Mouse (Mus musculus): ENCODE measurements around the gene Fance. TPM values are rescaled to one million over a fixed set of nuclear protein-coding genes. Genes with fewer than 3 reads are reported as not detected.
"Not testable (repeated sequence)": the region's sequence is repeated elsewhere in the genome, so short reads cannot be mapped to it uniquely, and the experiment has no call there.

Fance gene
- polyA plus RNA-seq, 1 experiment from 2014 or later, result 18.5 TPM

- not testable (repeated sequence) for H3K4me3 ChIP-seq (ENCODE audit: low read depth, low read length); DNase-seq (ENCODE audit: low spot score, missing footprints); ATAC-seq (ENCODE audit: low FRiP score); H3K27ac ChIP-seq (ENCODE audit: low read depth, low read length); H3K9me3 ChIP-seq (ENCODE audit: control insufficient read depth, low read length); H3K4me2 ChIP-seq; H3K36me3 ChIP-seq (ENCODE audit: control insufficient read depth, insufficient read depth, low read length); H3K9ac ChIP-seq (ENCODE audit: low read length)
- Histone ChIP-seq H3K4me1 (ENCODE audit: control insufficient read depth, insufficient read depth, low read length) (peaks cover 13% of the 10 kb centered on the region), H3K27me3 (ENCODE audit: control insufficient read depth, insufficient read depth, low read length) (peaks cover 29% of the 10 kb centered on the region)
- WGBS, result 15% methylated on average over 23 of the region's 24 CpGs
Measured at GRCm38 (mm10) chr17:28358576-28359261, 45.4 kb downstream of the Fance start.

DNA sequence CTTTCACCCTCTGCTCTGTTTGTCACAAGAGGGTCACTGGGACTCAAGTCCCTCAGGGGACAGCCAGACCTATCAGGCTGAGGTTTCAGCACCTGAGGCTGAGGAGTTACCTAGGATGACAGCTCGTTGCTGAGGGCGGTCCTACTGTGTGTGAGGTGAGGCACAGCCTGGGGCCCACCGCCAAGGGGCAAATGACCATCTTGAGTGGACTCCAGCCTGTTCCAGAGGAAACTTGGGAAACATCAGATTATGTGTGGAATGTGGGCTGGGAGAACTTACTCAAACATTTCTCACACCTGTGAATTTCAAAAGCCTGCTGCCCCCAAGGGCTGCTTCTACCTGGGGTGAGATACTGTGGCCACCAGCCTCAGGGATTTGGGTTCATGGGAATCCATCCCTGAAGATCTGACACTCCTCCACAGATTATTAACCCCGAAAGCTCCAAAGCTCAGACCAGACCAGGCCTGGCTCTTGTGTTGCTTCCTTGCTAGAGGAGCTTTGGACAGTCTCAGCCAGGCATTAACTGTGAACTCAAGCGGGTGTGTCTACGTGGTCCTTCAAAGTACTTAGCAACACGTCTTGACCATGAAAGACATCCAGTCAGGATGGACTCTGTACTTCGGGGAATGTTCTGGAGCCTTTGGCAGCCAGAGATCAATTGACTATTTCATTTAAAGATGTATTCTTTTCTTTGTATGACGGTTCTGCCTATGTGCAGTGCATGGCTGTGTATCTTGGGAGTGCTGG, 47.4 kb downstream of the Fance start:
- H3K27me3 ChIP-seq (ENCODE audit: control insufficient read depth, insufficient read depth, low read length), result peaks cover 47% of the 10 kb centered on the region
- DNase-seq (ENCODE audit: low spot score, missing footprints), result no peak
- 84% methylated on average over 9 of the region's 9 CpGs for WGBS

DNA sequence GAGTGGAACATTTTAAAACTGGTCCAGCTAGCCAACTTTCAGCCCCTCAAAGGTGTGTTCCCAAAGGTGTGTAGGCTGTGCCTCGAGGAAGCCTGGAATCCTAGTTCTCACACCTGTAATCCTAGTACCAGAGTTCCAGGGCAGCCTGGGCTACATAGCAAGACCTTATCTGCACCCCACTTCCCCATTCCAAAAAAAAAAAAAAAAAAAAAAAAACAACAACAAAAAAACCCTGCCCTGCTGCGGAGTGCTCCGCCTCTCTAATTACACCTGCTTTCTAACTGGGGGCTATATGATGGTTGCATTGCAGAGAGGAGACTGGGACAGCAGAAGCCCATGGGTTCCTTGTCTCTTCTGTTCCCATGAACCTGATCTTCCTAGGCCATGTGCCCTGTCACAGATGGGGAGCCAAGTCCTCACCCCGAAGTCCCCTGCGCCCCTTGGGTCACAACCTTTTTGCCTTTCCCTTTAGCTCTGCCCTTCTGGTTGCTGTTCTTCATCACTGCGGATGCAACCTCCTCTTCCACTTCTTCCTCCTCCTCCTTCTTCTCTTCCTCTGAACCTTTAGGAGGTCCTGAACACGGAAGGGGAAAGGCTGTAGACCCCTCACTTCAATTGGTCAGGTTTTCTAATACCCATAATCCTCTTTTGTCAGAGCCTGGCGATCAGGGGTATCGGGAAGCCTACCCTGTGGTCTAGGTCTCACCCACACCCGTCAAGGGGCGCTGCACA, 48.8 kb downstream of the Fance start:
- peak overlapping the region; percentile 30 for H3K4me3 ChIP-seq (ENCODE audit: low read depth, low read length)
- peak overlapping the region; percentile 64 for H3K4me2 ChIP-seq
- no peaks in the 10 kb centered on the region for H3K9me3 ChIP-seq (ENCODE audit: control insufficient read depth, low read length)
- H3K9ac ChIP-seq (ENCODE audit: low read length), result peak overlapping the region; percentile 54
- no peak for ATAC-seq (ENCODE audit: low FRiP score)
- H3K27me3 ChIP-seq (ENCODE audit: control insufficient read depth, insufficient read depth, low read length), result peaks cover 47% of the 10 kb centered on the region
- no peaks in the 10 kb centered on the region for H3K36me3 ChIP-seq (ENCODE audit: control insufficient read depth, insufficient read depth, low read length)
- no peak overlapping the region for H3K27ac ChIP-seq (ENCODE audit: low read depth, low read length)
- DNase-seq (ENCODE audit: low spot score, missing footprints), result peak; percentile 90
- 35% methylated on average over 11 of the region's 11 CpGs for WGBS
- peaks cover 22% of the 10 kb centered on the region for H3K4me1 ChIP-seq (ENCODE audit: control insufficient read depth, insufficient read depth, low read length)

More for the DNA sequence above, 47.4 kb downstream of the Fance start:
- H3K9me3 ChIP-seq (ENCODE audit: control insufficient read depth, low read length), result no peaks in the 10 kb centered on the region
- H3K36me3 ChIP-seq (ENCODE audit: control insufficient read depth, insufficient read depth, low read length), result no peaks in the 10 kb centered on the region
- no peak overlapping the region for H3K9ac ChIP-seq (ENCODE audit: low read length)
- no peak overlapping the region for H3K4me2 ChIP-seq
- ATAC-seq (ENCODE audit: low FRiP score), result no peak
- no peak overlapping the region for H3K4me3 ChIP-seq (ENCODE audit: low read depth, low read length)
- no peak overlapping the region for H3K27ac ChIP-seq (ENCODE audit: low read depth, low read length)
- peaks cover 22% of the 10 kb centered on the region for H3K4me1 ChIP-seq (ENCODE audit: control insufficient read depth, insufficient read depth, low read length)

- Histone ChIP-seq H3K36me3 (ENCODE audit: control insufficient read depth, insufficient read depth, low read length) (no peaks in the 10 kb centered on the region), H3K4me2 (peak overlapping the region; percentile 64), H3K9me3 (ENCODE audit: control insufficient read depth, low read length) (no peaks in the 10 kb centered on the region), H3K4me1 (ENCODE audit: control insufficient read depth, insufficient read depth, low read length) (peaks cover 22% of the 10 kb centered on the region), H3K9ac (ENCODE audit: low read length) (peak overlapping the region; percentile 54), H3K4me3 (ENCODE audit: low read depth, low read length) (peak overlapping the region; percentile 30), H3K27ac (ENCODE audit: low read depth, low read length) (no peak overlapping the region), H3K27me3 (ENCODE audit: control insufficient read depth, insufficient read depth, low read length) (peaks cover 47% of the 10 kb centered on the region)
- peak; percentile 38; the same call in 1 of the 2 replicates for ATAC-seq (ENCODE audit: low FRiP score)
- peak; percentile 96 for DNase-seq (ENCODE audit: low spot score, missing footprints)
- under 1% methylated on average over 25 of the region's 25 CpGs for WGBS
Measured at GRCm38 (mm10) chr17:28362653-28363292, 49.5 kb downstream of the Fance start.

DNA sequence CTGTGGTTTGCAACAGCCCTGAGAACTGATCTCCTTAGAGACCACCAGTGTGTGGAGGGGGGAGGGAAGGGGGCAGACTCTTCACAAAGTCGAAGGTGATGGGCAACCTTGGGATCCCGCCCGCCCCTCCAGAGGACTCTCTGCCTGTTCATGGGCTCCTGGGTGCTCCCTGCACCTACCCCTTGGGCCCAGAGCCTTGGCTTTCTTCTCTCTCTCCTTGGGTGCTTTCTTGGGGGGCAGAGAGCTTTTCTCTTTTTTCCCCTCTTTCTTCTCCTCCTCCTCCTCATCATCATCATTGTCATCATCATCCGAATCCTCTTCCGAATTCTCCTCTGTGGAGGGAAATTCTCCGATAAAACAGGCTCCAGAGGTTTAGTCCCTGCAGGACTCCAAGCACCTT, 50.2 kb downstream of the Fance start:
- Histone ChIP-seq H3K4me2 (peak overlapping the region; percentile 64; the same call in 1 of the 2 replicates), H3K4me3 (ENCODE audit: low read depth, low read length) (no peak overlapping the region), H3K4me1 (ENCODE audit: control insufficient read depth, insufficient read depth, low read length) (peaks cover 22% of the 10 kb centered on the region), H3K27me3 (ENCODE audit: control insufficient read depth, insufficient read depth, low read length) (peaks cover 44% of the 10 kb centered on the region), H3K9me3 (ENCODE audit: control insufficient read depth, low read length) (no peaks in the 10 kb centered on the region), H3K9ac (ENCODE audit: low read length) (no peak overlapping the region), H3K27ac (ENCODE audit: low read depth, low read length) (no peak overlapping the region), H3K36me3 (ENCODE audit: control insufficient read depth, insufficient read depth, low read length) (no peaks in the 10 kb centered on the region)
- no peak for ATAC-seq (ENCODE audit: low FRiP score)
- WGBS, result 4% methylated on average over 6 of the region's 6 CpGs
- DNase-seq (ENCODE audit: low spot score, missing footprints), result peak; percentile 90

DNA sequence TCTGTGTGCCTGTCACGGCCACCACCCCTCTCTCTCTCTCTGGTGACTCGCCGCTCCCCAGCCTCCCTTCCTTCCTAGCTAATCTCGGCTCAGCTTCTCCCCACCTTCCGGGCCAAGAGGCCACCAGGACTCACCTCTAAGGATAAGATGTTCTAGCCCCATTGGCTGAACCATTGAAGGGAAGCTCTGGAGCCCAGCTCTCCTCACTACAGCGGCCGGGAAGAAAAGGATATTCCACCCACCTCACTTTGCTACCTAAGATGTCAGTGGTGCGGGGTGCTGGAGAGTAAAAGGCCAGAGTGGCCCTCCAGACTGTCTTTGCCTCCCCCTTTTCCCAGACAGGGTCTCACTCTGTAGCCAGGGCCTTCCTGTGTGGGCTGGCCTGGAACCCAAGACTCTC, 51.8 kb downstream of the Fance start, which contains the start of gene Tulp1:
TSS of gene Tulp1 (minus strand) at position 101 of the 400 bp plus-strand sequence.
- H3K4me3 ChIP-seq (ENCODE audit: low read depth, low read length), result peak within 1 kb of the TSS; percentile 20

GRCm38 (mm10) chr17:28368449-28368848, 55.1 kb downstream of the Fance start:
- 5% methylated on average over 13 of the region's 13 CpGs for WGBS
- H3K9me3 ChIP-seq (ENCODE audit: control insufficient read depth, low read length), result no peaks in the 10 kb centered on the region
- H3K9ac ChIP-seq (ENCODE audit: low read length), result no peak overlapping the region
- H3K27me3 ChIP-seq (ENCODE audit: control insufficient read depth, insufficient read depth, low read length), result peaks cover 21% of the 10 kb centered on the region
- no peak for ATAC-seq (ENCODE audit: low FRiP score)
- H3K27ac ChIP-seq (ENCODE audit: low read depth, low read length), result no peak overlapping the region
- H3K4me2 ChIP-seq, result no peak overlapping the region
- peaks cover 10% of the 10 kb centered on the region for H3K4me1 ChIP-seq (ENCODE audit: control insufficient read depth, insufficient read depth, low read length)
- H3K4me3 ChIP-seq (ENCODE audit: low read depth, low read length), result no peak overlapping the region
- H3K36me3 ChIP-seq (ENCODE audit: control insufficient read depth, insufficient read depth, low read length), result no peaks in the 10 kb centered on the region
- DNase-seq (ENCODE audit: low spot score, missing footprints), result peak; percentile 95

More for the DNA sequence above, 51.8 kb downstream of the Fance start, which contains the start of gene Tulp1:
- Histone ChIP-seq H3K4me1 (ENCODE audit: control insufficient read depth, insufficient read depth, low read length) (peaks cover 22% of the 10 kb centered on the region), H3K27ac (ENCODE audit: low read depth, low read length) (no peak within 1 kb of the TSS), H3K36me3 (ENCODE audit: control insufficient read depth, insufficient read depth, low read length) (no peaks in the 10 kb centered on the region), H3K9ac (ENCODE audit: low read length) (peak within 1 kb of the TSS; percentile 22; the same call in 1 of the 2 replicates), H3K4me2 (peak within 1 kb of the TSS; percentile 30), H3K27me3 (ENCODE audit: control insufficient read depth, insufficient read depth, low read length) (peaks cover 35% of the 10 kb centered on the region), H3K9me3 (ENCODE audit: control insufficient read depth, low read length) (no peaks in the 10 kb centered on the region)
- no peak for DNase-seq (ENCODE audit: low spot score, missing footprints)
- no peak for ATAC-seq (ENCODE audit: low FRiP score)
- 14% methylated on average over 8 of the region's 8 CpGs for WGBS

DNA sequence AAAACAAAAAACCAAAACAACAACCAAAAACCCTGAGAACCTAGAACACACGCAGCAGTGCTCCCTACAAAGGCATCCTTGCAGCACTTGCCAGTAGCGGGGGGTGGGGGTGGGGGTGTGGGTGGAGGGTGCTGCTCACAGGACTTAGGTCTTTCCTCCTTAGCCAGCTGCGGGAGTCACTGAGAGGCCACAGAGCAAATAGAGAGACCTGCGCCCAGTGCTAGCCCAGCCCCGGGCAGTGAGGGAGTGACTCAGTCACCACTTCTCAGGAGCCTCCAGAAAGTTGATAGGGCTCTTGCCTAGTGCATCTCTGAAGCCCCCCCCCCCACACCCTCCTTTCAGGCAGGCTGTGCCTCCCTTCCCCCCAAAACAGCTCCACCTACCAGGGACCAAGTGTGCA, 55.7 kb downstream of the Fance start:
- H3K27ac ChIP-seq (ENCODE audit: low read depth, low read length), result no peak overlapping the region
- no peak for DNase-seq (ENCODE audit: low spot score, missing footprints)
- no peaks in the 10 kb centered on the region for H3K9me3 ChIP-seq (ENCODE audit: control insufficient read depth, low read length)
- peaks cover 15% of the 10 kb centered on the region for H3K27me3 ChIP-seq (ENCODE audit: control insufficient read depth, insufficient read depth, low read length)
- H3K4me3 ChIP-seq (ENCODE audit: low read depth, low read length), result no peak overlapping the region
- no peaks in the 10 kb centered on the region for H3K36me3 ChIP-seq (ENCODE audit: control insufficient read depth, insufficient read depth, low read length)
- WGBS, result 81% methylated on average over 5 of the region's 5 CpGs
- no peak overlapping the region for H3K4me2 ChIP-seq
- H3K4me1 ChIP-seq (ENCODE audit: control insufficient read depth, insufficient read depth, low read length), result peaks cover 5% of the 10 kb centered on the region
- no peak overlapping the region for H3K9ac ChIP-seq (ENCODE audit: low read length)
- ATAC-seq (ENCODE audit: low FRiP score), result no peak

Data from midbrain, embryonic 11.5 days (tissue).